Mouse (Mus musculus) Muller cell, postnatal 12 days (primary cell): Measurements from ENCODE around the gene Anxa7.

Experiments
- DNase-seq: peaks from one replicate; pipeline ENCODE4 v3.0.0-alpha.2; 2015; ENCODE audit errors: inconsistent ontology term

Anxa7 gene

GRCm38 (mm10) chr14:20432420-20432819 is 47.5 kb downstream of the Anxa7 start:
- no peak for DNase-seq

GRCm38 (mm10) chr14:20431726-20432125 is 48.2 kb downstream of the Anxa7 start:
- DNase-seq: no peak

GRCm38 (mm10) chr14:20429833-20430232 is 50.1 kb downstream of the Anxa7 start:
- DNase-seq: peak; percentile 40

GRCm38 (mm10) chr14:20428593-20428992 is 51.3 kb downstream of the Anxa7 start:
- no peak for DNase-seq

- no peak for DNase-seq
Observed at GRCm38 (mm10) chr14:20423046-20423445, 56.9 kb downstream of the Anxa7 start.

GRCm38 (mm10) chr14:20422257-20422656 is 57.7 kb downstream of the Anxa7 start:
- DNase-seq: no peak
